Mouse (Mus musculus) midbrain, embryonic 13.5 days (tissue): ENCODE data around the gene Mical3. TPM values are rescaled to one million over a fixed set of nuclear protein-coding genes. Genes with fewer than 3 reads are reported as not detected.

Source experiments
- ATAC-seq: fragments of 200-750 bp; cut with Nextera tagmentation; 2 replicates; pipeline ENCODE4 v1.8.0; 2017; ENCODE audit warnings: mild to moderate bottlenecking, moderate TSS enrichment, moderate library complexity
- H3K27ac ChIP-seq: fragments of 300-500 bp; sonication (generic); 2 replicates; pipeline ENCODE4 v1.5.1; 2015; ENCODE audit warnings: inconsistent platforms, mild to moderate bottlenecking, moderate library complexity
- H3K27me3 ChIP-seq: fragments of 300-500 bp; sonication (generic); 2 replicates; pipeline ENCODE4 v1.6.1; 2015; ENCODE audit warnings: mild to moderate bottlenecking, inconsistent platforms
- H3K36me3 ChIP-seq: fragments of 300-500 bp; sonication (generic); 2 replicates; pipeline ENCODE4 v1.6.1; 2015; ENCODE audit warnings: mild to moderate bottlenecking, inconsistent platforms
- H3K4me1 ChIP-seq: fragments of 300-500 bp; sonication (generic); replicated peaks from 2 replicates; pipeline ENCODE4 v1.6.1; 2015; ENCODE audit warnings: inconsistent platforms
- H3K4me2 ChIP-seq: fragments of 300-500 bp; sonication (generic); replicated peaks from 2 replicates; pipeline ENCODE4 v1.6.1; 2015; ENCODE audit warnings: moderate library complexity, mild to moderate bottlenecking, inconsistent platforms
- H3K4me3 ChIP-seq: fragments of 300-500 bp; sonication (generic); replicated peaks from 2 replicates; pipeline ENCODE4 v1.5.1; 2015; ENCODE audit warnings: mild to moderate bottlenecking, inconsistent platforms
- H3K9ac ChIP-seq: fragments of 300-500 bp; sonication (generic); replicated peaks from 2 replicates; pipeline ENCODE4 v1.6.1; 2015; ENCODE audit warnings: mild to moderate bottlenecking, inconsistent platforms
- H3K9me3 ChIP-seq: fragments of 300-500 bp; sonication (generic); 2 replicates; pipeline ENCODE4 v1.6.1; 2016; ENCODE audit warnings: mild to moderate bottlenecking, inconsistent platforms
- WGBS: fragments of 180-500 bp; shearing (Covaris S2); methylation state at CpG from one replicate; pipeline ENCODE4 v1.1.7; 2015; 5-methylcytosine and 5-hydroxymethylcytosine counted together
- polyA plus RNA-seq: library from polyadenylated mRNA; unstranded; fragments of >200 nt; fragmentation: Nextera tagmentation; extraction: Ambion mirVana; gene quantifications from 2 replicates; pipeline ENCODE4 v1.2.1, GENCODE M21; 2015

The Mical3 gene
- polyA plus RNA-seq, 1 experiment from 2014 or later: 35.7 TPM

GRCm38 (mm10) chr6:120943079-120943478 is 187.7 kb downstream of the Mical3 start:
- ATAC-seq: no peak
- Histone ChIP-seq H3K36me3 (peaks cover 41% of the 10 kb centered on the region), H3K9ac (no peak overlapping the region), H3K27me3 (no peaks in the 10 kb centered on the region), H3K9me3 (no peaks in the 10 kb centered on the region), H3K4me3 (no peak overlapping the region), H3K27ac (no peak overlapping the region), H3K4me2 (no peak overlapping the region), H3K4me1 (no peaks in the 10 kb centered on the region)
- 62% methylated on average over 2 of the region's 2 CpGs for WGBS

- H3K9me3 ChIP-seq: no peaks in the 10 kb centered on the region
- no peak overlapping the region for H3K4me2 ChIP-seq
- no peak overlapping the region for H3K9ac ChIP-seq
- H3K36me3 ChIP-seq: peaks cover 26% of the 10 kb centered on the region
- no peak for ATAC-seq
- no peak overlapping the region for H3K27ac ChIP-seq
- H3K27me3 ChIP-seq: no peaks in the 10 kb centered on the region
- no peaks in the 10 kb centered on the region for H3K4me1 ChIP-seq
- no peak overlapping the region for H3K4me3 ChIP-seq
- 93% methylated on average over 13 of the region's 13 CpGs for WGBS
Measured at GRCm38 (mm10) chr6:120941575-120941974, 189.2 kb downstream of the Mical3 start.

- Histone ChIP-seq H3K36me3 (peaks cover 21% of the 10 kb centered on the region), H3K9me3 (no peaks in the 10 kb centered on the region), H3K9ac (no peak overlapping the region), H3K4me1 (no peaks in the 10 kb centered on the region), H3K27me3 (no peaks in the 10 kb centered on the region), H3K4me2 (no peak overlapping the region), H3K27ac (no peak overlapping the region), H3K4me3 (no peak overlapping the region)
- WGBS: 89% methylated on average over 7 of the region's 7 CpGs
- ATAC-seq: no peak
Measured at GRCm38 (mm10) chr6:120941084-120941481, 189.7 kb downstream of the Mical3 start.

- ATAC-seq: no peak
- Histone ChIP-seq H3K27me3 (no peaks in the 10 kb centered on the region), H3K4me3 (no peak overlapping the region), H3K4me1 (no peaks in the 10 kb centered on the region), H3K27ac (no peak overlapping the region), H3K9ac (no peak overlapping the region), H3K9me3 (no peaks in the 10 kb centered on the region), H3K36me3 (peaks cover 16% of the 10 kb centered on the region), H3K4me2 (no peak overlapping the region)
- WGBS: 88% methylated on average over 7 of the region's 7 CpGs
Measured at GRCm38 (mm10) chr6:120940446-120941083, 190.2 kb downstream of the Mical3 start.

- ATAC-seq: no peak
- Histone ChIP-seq H3K27ac (no peak overlapping the region), H3K4me3 (no peak overlapping the region), H3K4me1 (no peaks in the 10 kb centered on the region), H3K27me3 (no peaks in the 10 kb centered on the region), H3K9me3 (no peaks in the 10 kb centered on the region), H3K4me2 (no peak overlapping the region), H3K36me3 (peaks cover 15% of the 10 kb centered on the region), H3K9ac (no peak overlapping the region)
- WGBS: 77% methylated on average over 3 of the region's 3 CpGs
Measured at GRCm38 (mm10) chr6:120939783-120940182, 191.0 kb downstream of the Mical3 start.

GRCm38 (mm10) chr6:120938763-120939450 is 191.9 kb downstream of the Mical3 start:
- Histone ChIP-seq H3K27ac (no peak overlapping the region), H3K4me2 (no peak overlapping the region), H3K27me3 (no peaks in the 10 kb centered on the region), H3K9ac (no peak overlapping the region), H3K4me1 (no peaks in the 10 kb centered on the region), H3K36me3 (peaks cover 24% of the 10 kb centered on the region), H3K9me3 (no peaks in the 10 kb centered on the region), H3K4me3 (no peak overlapping the region)
- WGBS: 94% methylated on average over 12 of the region's 12 CpGs
- no peak for ATAC-seq

- H3K27ac ChIP-seq: no peak overlapping the region
- no peaks in the 10 kb centered on the region for H3K27me3 ChIP-seq
- WGBS: 58% methylated on average over 11 of the region's 11 CpGs
- no peak for ATAC-seq
- H3K4me2 ChIP-seq: no peak overlapping the region
- H3K4me1 ChIP-seq: no peaks in the 10 kb centered on the region
- no peaks in the 10 kb centered on the region for H3K9me3 ChIP-seq
- H3K9ac ChIP-seq: no peak overlapping the region
- peaks cover 31% of the 10 kb centered on the region for H3K36me3 ChIP-seq
- H3K4me3 ChIP-seq: no peak overlapping the region
Measured at GRCm38 (mm10) chr6:120937999-120938608, 192.7 kb downstream of the Mical3 start.

GRCm38 (mm10) chr6:120937104-120937617 is 193.6 kb downstream of the Mical3 start:
- H3K9ac ChIP-seq: no peak overlapping the region
- no peak overlapping the region for H3K4me3 ChIP-seq
- ATAC-seq: no peak
- peaks cover 38% of the 10 kb centered on the region for H3K36me3 ChIP-seq
- H3K27ac ChIP-seq: no peak overlapping the region
- H3K9me3 ChIP-seq: no peaks in the 10 kb centered on the region
- no peaks in the 10 kb centered on the region for H3K27me3 ChIP-seq
- WGBS: 87% methylated on average over 16 of the region's 16 CpGs
- no peaks in the 10 kb centered on the region for H3K4me1 ChIP-seq
- H3K4me2 ChIP-seq: no peak overlapping the region

- WGBS: 84% methylated on average over 4 of the region's 4 CpGs
- ATAC-seq: no peak
Measured at GRCm38 (mm10) chr6:120934176-120934575, 196.6 kb downstream of the Mical3 start.

GRCm38 (mm10) chr6:120933670-120934069 is 197.1 kb downstream of the Mical3 start:
- 92% methylated on average over 7 of the region's 7 CpGs for WGBS
- Histone ChIP-seq H3K4me1 (no peaks in the 10 kb centered on the region), H3K27ac (no peak overlapping the region), H3K9me3 (no peaks in the 10 kb centered on the region), H3K9ac (no peak overlapping the region), H3K4me2 (no peak overlapping the region), H3K4me3 (no peak overlapping the region), H3K27me3 (no peaks in the 10 kb centered on the region), H3K36me3 (peaks cover 39% of the 10 kb centered on the region)
- ATAC-seq: no peak

More at GRCm38 (mm10) chr6:120934176-120934575, 196.6 kb downstream of the Mical3 start:
- H3K4me3 ChIP-seq: no peak overlapping the region
- no peaks in the 10 kb centered on the region for H3K27me3 ChIP-seq
- H3K36me3 ChIP-seq: peaks cover 39% of the 10 kb centered on the region
- H3K9ac ChIP-seq: no peak overlapping the region
- H3K4me2 ChIP-seq: no peak overlapping the region
- no peaks in the 10 kb centered on the region for H3K9me3 ChIP-seq
- no peaks in the 10 kb centered on the region for H3K4me1 ChIP-seq
- no peak overlapping the region for H3K27ac ChIP-seq

- Histone ChIP-seq H3K27ac (no peak overlapping the region), H3K9ac (no peak overlapping the region), H3K27me3 (no peaks in the 10 kb centered on the region), H3K4me3 (no peak overlapping the region), H3K4me2 (no peak overlapping the region), H3K36me3 (peaks cover 42% of the 10 kb centered on the region), H3K9me3 (no peaks in the 10 kb centered on the region), H3K4me1 (no peaks in the 10 kb centered on the region)
- WGBS: 95% methylated on average over 12 of the region's 12 CpGs
- no peak for ATAC-seq
Measured at GRCm38 (mm10) chr6:120932597-120932996, 198.2 kb downstream of the Mical3 start.
